Mouse (Mus musculus): ENCODE measurements around the gene Mblac2. TPM values are rescaled to one million over a fixed set of nuclear protein-coding genes. Genes with fewer than 3 reads are reported as not detected.
A peak's percentile ranks its signal among the peaks of the same experiment; 100 is the strongest.

Gene Mblac2
- polyA plus RNA-seq, 1 experiment from 2014 or later = 51.1 TPM

DNA sequence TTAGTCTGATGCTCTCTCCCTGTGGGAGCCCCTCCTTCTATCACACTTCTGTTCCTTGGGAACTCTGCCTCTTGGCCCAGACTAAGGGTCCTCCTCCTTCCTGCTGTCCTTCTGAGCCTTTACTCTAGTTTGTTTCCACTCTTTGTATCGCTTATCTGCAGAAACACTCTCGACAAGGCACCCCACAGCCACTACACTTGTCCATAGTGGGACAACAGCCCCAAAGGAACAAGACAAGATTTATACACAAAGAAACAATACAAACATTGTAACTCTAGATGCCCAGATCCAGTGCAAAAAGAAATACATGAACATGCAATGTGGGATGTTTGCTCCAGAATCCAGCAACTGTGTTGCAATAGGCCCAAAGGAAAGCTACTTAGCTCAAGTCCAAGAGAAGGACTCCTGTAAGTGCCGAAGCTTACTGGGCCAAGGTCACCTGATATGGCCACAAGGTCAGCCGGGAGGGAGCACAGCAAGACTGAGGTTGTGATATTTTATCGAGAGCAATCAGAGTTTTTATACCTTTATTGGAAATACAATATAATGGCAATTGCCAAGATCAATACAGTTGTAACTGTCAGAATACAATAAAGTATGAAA lies 46.0 kb downstream of the Mblac2 start:
- no peaks in the 10 kb centered on the region for H3K9me3 ChIP-seq (ENCODE audit: control insufficient read depth, low read length)
- no peak overlapping the region for H3K9ac ChIP-seq
- H3K4me2 ChIP-seq (replicated peaks) = no peak overlapping the region
- ATAC-seq (ENCODE audit: low FRiP score) = no peak
- no peaks in the 10 kb centered on the region for H3K36me3 ChIP-seq (replicated peaks; ENCODE audit: control insufficient read depth, insufficient read depth)
- WGBS = 85% methylated on average over 5 of the region's 5 CpGs
- no peak for DNase-seq (ENCODE audit: low spot score)
- H3K27me3 ChIP-seq (ENCODE audit: control insufficient read depth, insufficient read depth, low read length) = no peaks in the 10 kb centered on the region
- no peak overlapping the region for H3K27ac ChIP-seq
- H3K4me3 ChIP-seq (replicated peaks; ENCODE audit: low read length) = no peak overlapping the region
- H3K4me1 ChIP-seq (replicated peaks; ENCODE audit: control insufficient read depth, insufficient read depth, low read length) = no peaks in the 10 kb centered on the region

DNA sequence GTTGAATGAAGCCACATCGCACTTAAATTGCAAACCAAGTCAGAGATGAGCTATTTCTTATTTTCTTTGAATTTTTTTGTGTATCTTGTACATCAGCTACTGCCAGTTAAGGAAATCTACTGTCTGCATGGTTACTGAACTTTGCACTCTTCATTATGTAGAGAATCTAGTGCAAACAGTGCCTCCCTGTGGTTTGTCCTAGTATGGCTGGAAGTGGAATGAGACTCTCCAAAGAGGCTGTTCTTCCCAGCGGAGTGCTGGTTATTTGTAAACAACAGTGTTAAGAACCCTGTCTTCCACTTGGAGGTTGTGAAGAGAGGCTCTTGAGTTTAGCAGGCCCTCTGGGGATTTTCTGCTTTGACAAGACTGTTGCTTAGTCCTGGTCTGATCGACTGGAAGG lies 49.2 kb downstream of the Mblac2 start:
- Histone ChIP-seq H3K4me2 (replicated peaks) (no peak overlapping the region), H3K9ac (no peak overlapping the region), H3K4me1 (replicated peaks; ENCODE audit: control insufficient read depth, insufficient read depth, low read length) (no peaks in the 10 kb centered on the region), H3K27ac (no peak overlapping the region), H3K4me3 (replicated peaks; ENCODE audit: low read length) (no peak overlapping the region), H3K36me3 (replicated peaks; ENCODE audit: control insufficient read depth, insufficient read depth) (no peaks in the 10 kb centered on the region), H3K9me3 (ENCODE audit: control insufficient read depth, low read length) (no peaks in the 10 kb centered on the region), H3K27me3 (ENCODE audit: control insufficient read depth, insufficient read depth, low read length) (no peaks in the 10 kb centered on the region)
- DNase-seq (ENCODE audit: low spot score) (peak; percentile 77), ATAC-seq (ENCODE audit: low FRiP score) (peak; percentile 44; the same call in 1 of the 2 replicates)
- 40% methylated on average over 3 of the region's 3 CpGs for WGBS

DNA sequence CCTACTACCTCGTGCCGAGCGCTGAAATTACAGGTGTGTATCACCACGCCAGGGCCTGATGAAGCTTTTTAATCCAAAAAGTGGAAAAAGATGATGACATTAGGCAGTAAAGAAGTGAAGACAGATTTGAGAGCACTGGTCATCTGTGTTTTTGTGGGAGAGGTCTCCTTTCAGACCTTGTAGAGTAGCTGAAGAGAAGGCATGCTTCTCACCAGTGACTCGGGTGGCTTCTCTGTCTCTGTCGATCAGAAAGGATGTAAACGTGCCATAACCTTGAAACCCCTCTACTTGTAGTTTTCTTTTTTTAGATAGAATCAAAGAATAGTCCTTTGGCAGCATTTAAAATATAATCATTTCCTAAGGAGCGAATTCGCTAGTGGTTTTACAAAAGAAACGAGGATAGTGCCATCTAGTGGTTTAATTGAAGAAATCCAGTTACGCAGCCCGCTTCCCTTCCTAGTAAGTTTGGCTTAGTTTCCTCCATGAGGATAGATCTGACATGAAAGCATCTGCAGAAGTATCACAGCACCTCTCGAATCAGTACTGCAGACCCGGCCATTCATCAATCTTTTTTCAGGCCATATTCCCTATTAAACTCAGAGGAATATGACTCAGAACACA lies 50.5 kb downstream of the Mblac2 start:
- H3K27me3 ChIP-seq (ENCODE audit: control insufficient read depth, insufficient read depth, low read length) = no peaks in the 10 kb centered on the region
- WGBS = 31% methylated on average over 14 of the region's 14 CpGs

DNA sequence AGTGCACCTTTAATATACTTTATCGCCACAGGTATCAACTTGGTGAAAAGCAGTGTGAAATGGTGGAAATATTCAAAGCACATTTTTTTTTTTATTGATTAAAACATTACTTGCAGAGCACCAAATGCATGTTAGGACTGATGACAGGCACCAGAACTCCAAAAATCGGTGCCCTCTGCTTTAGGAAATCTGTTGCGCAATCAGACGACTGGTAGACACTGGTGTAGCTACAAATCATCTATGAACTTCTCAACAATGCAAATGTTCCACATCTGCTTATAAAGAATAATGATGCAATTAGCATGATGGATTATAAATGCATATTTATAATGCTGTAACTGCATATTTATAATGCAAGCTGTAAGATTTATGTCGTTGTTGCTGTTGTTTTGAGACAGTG lies 53.0 kb downstream of the Mblac2 start:
- Histone ChIP-seq H3K4me3 (replicated peaks; ENCODE audit: low read length) (no peak overlapping the region), H3K27me3 (ENCODE audit: control insufficient read depth, insufficient read depth, low read length) (no peaks in the 10 kb centered on the region), H3K36me3 (replicated peaks; ENCODE audit: control insufficient read depth, insufficient read depth) (no peaks in the 10 kb centered on the region), H3K4me1 (replicated peaks; ENCODE audit: control insufficient read depth, insufficient read depth, low read length) (no peaks in the 10 kb centered on the region), H3K9me3 (ENCODE audit: control insufficient read depth, low read length) (no peaks in the 10 kb centered on the region), H3K9ac (no peak overlapping the region), H3K4me2 (replicated peaks) (no peak overlapping the region), H3K27ac (no peak overlapping the region)
- DNase-seq (ENCODE audit: low spot score) (no peak), ATAC-seq (ENCODE audit: low FRiP score) (no peak)
- 77% methylated on average over 5 of the region's 5 CpGs for WGBS

More for the DNA sequence above, 50.5 kb downstream of the Mblac2 start:
- DNase-seq (ENCODE audit: low spot score) (peak; percentile 88), ATAC-seq (ENCODE audit: low FRiP score) (peak; percentile 9; the same call in 1 of the 2 replicates)
- Histone ChIP-seq H3K4me1 (replicated peaks; ENCODE audit: control insufficient read depth, insufficient read depth, low read length) (no peaks in the 10 kb centered on the region), H3K4me3 (replicated peaks; ENCODE audit: low read length) (no peak overlapping the region), H3K27ac (no peak overlapping the region), H3K36me3 (replicated peaks; ENCODE audit: control insufficient read depth, insufficient read depth) (no peaks in the 10 kb centered on the region), H3K9me3 (ENCODE audit: control insufficient read depth, low read length) (no peaks in the 10 kb centered on the region), H3K9ac (no peak overlapping the region), H3K4me2 (replicated peaks) (peak overlapping the region; percentile 24)

DNA sequence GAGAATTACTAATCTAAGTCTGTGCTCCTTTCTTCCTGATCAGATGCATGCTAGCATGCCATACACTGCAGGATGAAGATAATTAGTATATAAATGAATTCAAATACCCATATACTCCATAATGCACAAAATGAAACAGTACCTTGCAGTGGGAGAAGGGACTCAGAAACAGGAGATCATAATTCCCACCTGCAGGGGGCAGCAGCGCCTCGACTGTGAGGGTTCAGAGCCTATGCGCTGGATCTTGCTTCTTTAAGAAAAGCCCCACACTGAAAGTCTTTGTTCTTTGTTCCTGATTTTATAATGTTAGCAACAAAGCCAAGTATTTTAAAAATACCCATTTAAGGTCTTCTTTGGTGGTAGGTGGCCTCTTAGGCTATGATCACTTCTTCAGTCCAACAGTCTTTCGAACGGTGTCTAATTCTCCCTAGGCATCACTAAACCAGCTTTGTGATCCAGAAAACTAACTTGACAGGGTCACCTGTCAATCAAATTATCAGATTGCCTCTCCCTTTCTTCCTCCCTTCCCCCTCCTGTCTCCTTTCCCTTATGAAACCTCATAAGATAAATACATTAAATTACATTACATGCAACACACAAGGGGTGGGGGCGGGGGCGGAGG lies 56.0 kb downstream of the Mblac2 start:
- Histone ChIP-seq H3K9ac (no peak overlapping the region), H3K27ac (no peak overlapping the region), H3K4me2 (replicated peaks) (no peak overlapping the region), H3K4me3 (replicated peaks; ENCODE audit: low read length) (no peak overlapping the region), H3K4me1 (replicated peaks; ENCODE audit: control insufficient read depth, insufficient read depth, low read length) (no peaks in the 10 kb centered on the region), H3K36me3 (replicated peaks; ENCODE audit: control insufficient read depth, insufficient read depth) (no peaks in the 10 kb centered on the region), H3K9me3 (ENCODE audit: control insufficient read depth, low read length) (no peaks in the 10 kb centered on the region), H3K27me3 (ENCODE audit: control insufficient read depth, insufficient read depth, low read length) (no peaks in the 10 kb centered on the region)
- peak; percentile 81 for DNase-seq (ENCODE audit: low spot score)
- peak; percentile 71; the same call in 1 of the 2 replicates for ATAC-seq (ENCODE audit: low FRiP score)
- WGBS = 77% methylated on average over 7 of the region's 7 CpGs

DNA sequence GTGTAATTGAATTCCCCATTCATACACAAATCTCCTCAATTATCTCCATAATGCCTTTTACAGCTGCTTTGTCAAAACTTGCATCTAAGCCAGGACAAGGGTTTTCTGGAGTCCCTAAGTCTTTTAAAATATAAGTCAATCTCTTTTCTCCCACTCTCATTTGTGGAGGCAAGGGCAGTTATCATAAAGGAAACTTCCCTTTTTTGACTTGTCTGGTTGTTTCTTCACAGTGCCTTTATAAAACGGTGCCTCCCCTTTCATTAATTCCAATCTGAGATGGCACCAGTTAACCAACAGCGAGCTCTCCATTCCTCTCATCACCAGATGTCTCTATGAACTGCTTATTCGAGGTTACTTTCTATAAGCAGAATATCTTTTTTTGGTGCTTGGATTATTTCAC lies 65.1 kb downstream of the Mblac2 start:
- H3K27me3 ChIP-seq (ENCODE audit: control insufficient read depth, insufficient read depth, low read length) = no peaks in the 10 kb centered on the region
- DNase-seq (ENCODE audit: low spot score) = no peak
- ATAC-seq (ENCODE audit: low FRiP score) = no peak
- WGBS = 80% methylated on average over 3 of the region's 3 CpGs
- H3K4me3 ChIP-seq (replicated peaks; ENCODE audit: low read length) = no peak overlapping the region
- no peaks in the 10 kb centered on the region for H3K9me3 ChIP-seq (ENCODE audit: control insufficient read depth, low read length)
- no peaks in the 10 kb centered on the region for H3K36me3 ChIP-seq (replicated peaks; ENCODE audit: control insufficient read depth, insufficient read depth)
- H3K27ac ChIP-seq = no peak overlapping the region
- H3K9ac ChIP-seq = no peak overlapping the region
- H3K4me1 ChIP-seq (replicated peaks; ENCODE audit: control insufficient read depth, insufficient read depth, low read length) = no peaks in the 10 kb centered on the region
- no peak overlapping the region for H3K4me2 ChIP-seq (replicated peaks)

DNA sequence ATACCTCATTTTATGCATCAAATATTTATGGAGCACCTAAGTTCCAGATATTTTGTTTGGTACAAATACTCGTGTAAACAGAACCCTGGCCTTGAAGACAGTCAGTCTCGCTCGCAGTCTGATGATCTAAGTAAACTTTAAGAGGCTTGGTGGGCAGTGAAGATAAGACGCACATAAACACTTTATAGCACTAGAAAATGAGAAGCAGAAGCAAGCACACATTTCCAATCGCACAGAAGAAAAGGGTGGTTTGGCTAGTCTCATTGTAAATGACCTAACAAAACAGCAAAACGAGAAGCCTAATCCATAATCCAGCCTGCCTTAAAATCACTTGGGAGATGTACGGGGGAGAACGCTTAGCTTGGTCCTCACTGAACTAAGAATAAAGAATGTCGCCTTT lies 71.3 kb downstream of the Mblac2 start:
- Histone ChIP-seq H3K9ac (peak overlapping the region; percentile 88), H3K27me3 (ENCODE audit: control insufficient read depth, insufficient read depth, low read length) (no peaks in the 10 kb centered on the region), H3K4me2 (replicated peaks) (peak overlapping the region; percentile 80), H3K36me3 (replicated peaks; ENCODE audit: control insufficient read depth, insufficient read depth) (peaks cover 6% of the 10 kb centered on the region; the same call in 1 of the 2 replicates), H3K4me3 (replicated peaks; ENCODE audit: low read length) (peak overlapping the region; percentile 81), H3K27ac (peak overlapping the region; percentile 99), H3K9me3 (ENCODE audit: control insufficient read depth, low read length) (no peaks in the 10 kb centered on the region), H3K4me1 (replicated peaks; ENCODE audit: control insufficient read depth, insufficient read depth, low read length) (peaks cover 21% of the 10 kb centered on the region)
- no peak for ATAC-seq (ENCODE audit: low FRiP score)
- WGBS = 54% methylated on average over 9 of the region's 9 CpGs
- DNase-seq (ENCODE audit: low spot score) = no peak

DNA sequence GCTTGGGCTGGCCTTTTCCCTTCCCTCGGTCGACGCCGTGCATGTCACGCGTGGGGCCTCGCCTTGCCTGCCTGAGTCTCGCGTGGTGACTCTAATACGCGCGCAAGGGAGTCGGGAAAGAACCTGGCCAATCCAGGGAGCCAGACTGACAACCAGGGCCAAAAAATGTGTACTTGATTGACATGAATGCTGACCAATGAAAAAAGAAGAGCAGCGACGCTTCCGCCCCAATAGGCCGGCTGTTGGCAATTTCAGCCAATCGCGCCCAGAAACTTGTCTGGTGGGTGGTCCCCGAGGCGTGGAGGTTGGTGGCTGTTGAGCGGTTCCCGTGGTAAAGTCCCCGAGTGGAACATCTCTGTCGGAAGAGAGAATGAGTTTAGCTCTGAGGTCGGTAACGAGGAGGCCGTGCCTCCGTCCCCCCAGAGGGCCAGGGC lies 71.8 kb downstream of the Mblac2 start, which contains the start of gene Cetn3:
Cetn3 (plus strand) TSS at position 107 of the 434 bp plus-strand sequence.
- H3K27me3 ChIP-seq (ENCODE audit: control insufficient read depth, insufficient read depth, low read length) = no peaks in the 10 kb centered on the region
- H3K4me2 ChIP-seq (replicated peaks) = peak within 1 kb of the TSS; percentile 80
- no peaks in the 10 kb centered on the region for H3K9me3 ChIP-seq (ENCODE audit: control insufficient read depth, low read length)
- WGBS = under 1% methylated on average over 29 of the region's 29 CpGs
- peaks cover 11% of the 10 kb centered on the region; the same call in 1 of the 2 replicates for H3K36me3 ChIP-seq (replicated peaks; ENCODE audit: control insufficient read depth, insufficient read depth)
- DNase-seq (ENCODE audit: low spot score) (peak; percentile 98), ATAC-seq (ENCODE audit: low FRiP score) (peak; percentile 94)
- H3K27ac ChIP-seq = peak within 1 kb of the TSS; percentile 99
- H3K4me1 ChIP-seq (replicated peaks; ENCODE audit: control insufficient read depth, insufficient read depth, low read length) = peaks cover 21% of the 10 kb centered on the region
- peak within 1 kb of the TSS; percentile 88 for H3K9ac ChIP-seq
- peak within 1 kb of the TSS; percentile 81 for H3K4me3 ChIP-seq (replicated peaks; ENCODE audit: low read length)

All from hindbrain, embryonic 14.5 days (tissue).